Mouse (Mus musculus): ENCODE measurements around the gene Klc1.
A peak's percentile ranks its signal among the peaks of the same experiment; 100 is the strongest.

The Klc1 gene

DNA sequence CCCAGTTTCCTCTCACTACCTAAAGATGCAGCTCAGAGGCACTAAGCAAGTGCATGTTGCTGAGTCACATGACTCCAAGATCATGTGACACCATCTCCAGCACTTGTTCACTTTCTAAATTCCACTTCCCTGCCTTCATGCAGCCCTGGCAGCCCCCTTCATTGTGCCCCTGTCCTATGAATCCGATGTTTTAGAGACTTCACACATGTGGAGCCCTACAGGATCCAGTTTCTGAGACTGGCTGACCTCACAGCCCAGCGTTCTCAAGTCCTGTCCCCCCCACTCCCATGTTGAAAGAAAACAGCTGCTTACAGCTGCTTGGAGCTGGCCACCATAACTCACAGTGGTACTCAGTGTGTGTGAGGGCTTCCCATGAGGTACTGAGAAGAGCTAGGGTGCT lies 15.2 kb upstream of the Klc1 start:
- no peak for DNase-seq (ENCODE audit: low read depth, low spot score)

DNA sequence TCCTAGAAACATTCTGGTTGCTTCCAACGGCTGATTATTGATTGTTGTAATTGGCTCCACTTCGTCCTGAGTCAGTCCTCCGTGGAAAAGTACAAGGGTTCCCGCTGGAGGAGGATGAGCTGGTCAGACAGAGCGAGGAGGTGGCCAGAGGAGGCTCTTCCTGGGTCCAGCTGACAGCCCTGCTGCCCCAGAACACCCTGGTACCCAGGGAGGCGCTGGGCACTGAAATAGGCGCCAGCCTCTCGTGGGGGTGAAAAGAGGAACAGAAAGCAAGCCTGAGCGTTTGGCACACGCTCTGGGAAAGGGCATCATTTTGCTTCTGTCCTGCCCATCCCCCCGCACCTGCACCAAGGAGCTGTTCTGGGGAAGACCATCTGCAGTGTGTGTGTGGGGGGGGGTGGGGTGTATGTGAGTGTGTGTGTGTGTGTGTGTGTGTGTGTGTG lies 14.6 kb upstream of the Klc1 start:
- DNase-seq (ENCODE audit: low read depth, low spot score): no peak

DNA sequence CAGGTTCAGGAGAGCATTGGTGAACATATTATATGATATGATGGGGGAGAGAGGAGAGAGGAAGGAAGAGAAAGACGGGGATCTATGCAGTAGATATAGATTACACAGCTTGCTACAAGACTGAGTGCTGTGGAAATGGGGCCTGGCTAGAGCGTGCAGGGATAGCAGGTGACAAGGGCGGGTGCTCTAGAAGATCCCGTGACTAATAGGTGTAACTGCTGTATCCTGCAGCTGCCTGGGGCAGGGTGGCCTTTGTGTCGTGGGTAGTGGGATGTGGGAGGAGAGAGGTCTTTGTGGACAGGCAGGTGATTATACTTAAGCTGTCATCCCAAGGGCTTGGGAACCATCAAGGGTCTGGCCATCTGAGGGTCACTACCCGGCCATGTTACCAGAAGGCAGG lies 13.4 kb upstream of the Klc1 start:
- no peak for DNase-seq (ENCODE audit: low read depth, low spot score)

DNA sequence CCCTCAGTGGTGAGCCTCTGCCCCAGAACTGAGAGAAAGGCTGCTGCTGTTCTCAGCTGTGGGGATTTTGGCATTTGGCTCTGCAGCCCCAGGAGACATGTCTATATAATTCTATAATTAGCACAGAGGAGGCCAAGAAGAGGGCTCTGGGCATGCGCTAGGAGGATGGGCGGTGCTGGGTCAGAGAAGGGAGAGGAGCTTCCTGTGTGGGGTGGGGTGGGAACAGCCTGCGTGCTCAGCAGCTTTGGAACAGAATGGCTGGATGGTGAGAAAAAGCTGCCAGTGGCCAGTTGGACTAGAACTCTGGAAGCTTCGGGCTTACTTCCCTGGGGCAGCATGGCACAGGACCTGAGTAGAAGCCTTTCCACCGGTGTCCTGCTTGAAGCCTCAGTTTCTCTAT lies 12.6 kb upstream of the Klc1 start:
- DNase-seq (ENCODE audit: low read depth, low spot score): peak; percentile 68

- DNase-seq (ENCODE audit: low read depth, low spot score): no peak
Observed at GRCm38 (mm10) chr12:111747421-111747820, 11.2 kb upstream of the Klc1 start.

- DNase-seq (ENCODE audit: low read depth, low spot score): no peak
Observed at GRCm38 (mm10) chr12:111750739-111751138, 7.9 kb upstream of the Klc1 start.

DNA sequence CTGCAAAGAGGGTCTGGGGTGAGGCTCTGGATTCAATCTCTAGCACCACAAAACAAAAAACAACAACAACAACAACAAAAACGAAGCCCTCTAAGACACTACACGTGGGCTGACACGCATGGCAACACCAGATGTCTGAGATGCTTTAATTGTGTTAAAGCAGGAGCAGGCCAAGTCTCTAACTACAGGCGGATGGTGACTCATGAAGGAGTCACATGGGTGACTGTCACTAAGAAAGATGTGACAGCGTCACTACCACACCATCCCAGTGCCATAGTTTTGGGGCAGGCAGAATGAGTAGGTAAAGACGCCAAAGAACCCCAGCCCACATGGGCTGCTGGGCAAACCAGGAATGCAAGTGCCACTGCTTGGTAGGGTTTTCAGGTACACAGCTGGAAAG lies 6.2 kb upstream of the Klc1 start:
- peak; percentile 47 for DNase-seq (ENCODE audit: low read depth, low spot score)

- no peak for DNase-seq (ENCODE audit: low read depth, low spot score)
Observed at GRCm38 (mm10) chr12:111753347-111753746, 5.3 kb upstream of the Klc1 start.

DNA sequence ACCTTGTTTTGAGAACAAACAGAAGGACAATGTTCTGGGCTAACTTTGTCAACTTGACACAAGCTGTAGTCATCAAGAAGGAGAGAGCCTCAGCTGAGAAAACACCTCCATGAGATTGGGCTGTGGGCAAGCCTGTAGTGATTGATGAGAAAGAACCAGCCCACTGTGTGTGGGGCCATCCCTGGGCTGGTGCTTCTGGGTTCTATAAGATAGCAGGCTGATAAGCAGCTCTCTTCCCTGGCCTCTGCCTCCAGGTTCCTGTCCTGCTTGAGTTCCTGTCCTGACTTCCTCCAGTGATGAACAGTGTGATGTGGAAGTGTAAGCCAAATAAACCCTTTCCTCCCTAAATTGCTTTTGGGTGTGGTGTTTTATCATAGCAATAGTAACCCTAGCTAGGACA lies 3.9 kb upstream of the Klc1 start:
- no peak for DNase-seq (ENCODE audit: low read depth, low spot score)

GRCm38 (mm10) chr12:111755231-111755630 lies 3.4 kb upstream of the Klc1 start:
- DNase-seq (ENCODE audit: low read depth, low spot score): no peak

- DNase-seq (ENCODE audit: low read depth, low spot score): peak; percentile 54
Observed at GRCm38 (mm10) chr12:111756082-111756697, 2.5 kb upstream of the Klc1 start.

GRCm38 (mm10) chr12:111756698-111757082 lies 2.0 kb upstream of the Klc1 start:
- DNase-seq (ENCODE audit: low read depth, low spot score): peak; percentile 71

GRCm38 (mm10) chr12:111757561-111758325 lies 906 bp upstream of the Klc1 start:
- no peak for DNase-seq (ENCODE audit: low read depth, low spot score)

GRCm38 (mm10) chr12:111759176-111760061 lies 770 bp downstream of the Klc1 start:
- DNase-seq (ENCODE audit: low read depth, low spot score): peak; percentile 68

GRCm38 (mm10) chr12:111760306-111760908 lies 1.8 kb downstream of the Klc1 start:
- peak; percentile 54 for DNase-seq (ENCODE audit: low read depth, low spot score)

- DNase-seq (ENCODE audit: low read depth, low spot score): no peak
Observed at GRCm38 (mm10) chr12:111762620-111763280, 4.1 kb downstream of the Klc1 start.

DNA sequence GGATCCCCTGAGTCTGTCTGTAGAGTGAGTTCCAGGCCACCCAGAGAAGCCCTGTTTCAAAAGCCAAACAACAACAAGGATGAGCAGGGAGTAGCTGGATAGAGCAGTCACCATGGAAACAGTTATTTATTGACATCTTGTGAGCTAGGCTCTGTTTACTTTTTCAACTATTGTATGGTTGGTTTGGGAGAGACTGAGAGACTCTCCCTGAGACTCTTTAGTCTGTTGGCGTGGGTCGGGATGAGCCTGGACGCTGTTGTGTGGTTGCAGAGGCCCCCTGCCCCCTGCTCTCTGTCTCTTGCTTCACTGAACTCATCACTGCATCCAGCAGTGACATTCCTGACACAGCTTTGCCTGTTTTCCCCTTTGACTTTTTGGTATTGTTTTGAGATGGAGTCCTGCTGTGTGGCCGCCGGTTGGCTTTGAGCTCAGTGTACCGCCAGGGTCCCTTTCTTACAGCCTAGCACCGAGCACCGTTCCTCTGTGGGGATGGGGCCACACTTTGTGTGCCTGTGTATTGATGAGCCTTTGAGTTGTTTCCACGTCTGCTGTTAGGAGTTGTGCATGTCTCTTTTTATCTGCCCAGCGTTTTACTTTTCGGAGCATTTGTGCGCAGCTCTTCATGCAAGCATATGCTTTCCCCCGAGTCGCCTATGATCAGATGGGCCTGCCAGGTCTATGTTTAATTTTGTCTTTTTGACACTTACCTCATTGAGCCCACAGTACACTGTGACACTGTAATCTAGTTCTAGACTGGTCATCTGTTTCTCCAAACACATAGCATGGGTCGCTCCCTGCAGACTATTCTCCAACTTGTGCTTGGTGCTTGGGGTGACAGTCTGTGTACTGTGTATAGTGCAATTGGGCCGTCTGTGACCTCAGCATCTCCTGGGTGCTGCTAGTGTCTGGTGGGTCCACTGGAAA lies 7.9 kb downstream of the Klc1 start:
- DNase-seq (ENCODE audit: low read depth, low spot score): no peak

GRCm38 (mm10) chr12:111768322-111768928 lies 9.8 kb downstream of the Klc1 start:
- no peak for DNase-seq (ENCODE audit: low read depth, low spot score)

GRCm38 (mm10) chr12:111769306-111769705 lies 10.7 kb downstream of the Klc1 start:
- DNase-seq (ENCODE audit: low read depth, low spot score): no peak
